ENCODE assay signal across 12 mouse cellular contexts in the genomic region with DNA sequence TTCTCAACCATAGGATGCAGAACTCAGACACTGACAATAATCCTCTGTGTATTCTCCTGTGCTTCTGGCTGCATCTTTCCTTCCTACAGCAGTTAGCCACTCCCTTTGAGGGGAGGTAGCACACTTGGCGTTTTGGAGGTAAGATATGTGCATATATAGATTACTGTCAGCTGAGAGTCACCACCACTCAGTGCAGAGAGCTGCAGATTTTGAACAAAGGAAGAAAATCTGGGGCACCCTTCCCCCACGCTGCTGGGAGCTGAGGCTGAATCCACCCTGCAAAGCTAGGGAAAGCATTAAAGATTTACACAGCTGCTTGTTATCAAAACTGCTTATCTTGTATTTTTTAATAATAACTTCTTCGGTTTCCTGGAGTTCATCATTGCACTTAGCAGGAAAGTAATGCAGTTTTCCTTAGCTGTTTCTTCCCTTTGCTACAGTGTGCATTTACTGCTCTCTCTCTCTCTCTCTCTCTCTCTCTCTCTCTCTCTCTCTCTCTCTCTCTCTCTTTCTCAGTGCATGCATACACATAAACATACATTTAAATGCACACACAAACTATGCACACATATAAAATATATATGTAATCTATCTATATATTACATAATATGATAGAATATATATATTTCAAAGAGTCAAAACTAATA.
DNase-seq lines count a peak whose midpoint lies in the region; ATAC-seq and TF ChIP-seq lines count a peak whose summit lies in the region.
"Had no signal": no experiment of that assay in that cellular context is flagged by ENCODE, and none has a peak within 500 bp of the region (broad histone marks: within the 10 kb centered on the region; RNA-seq: fewer than 3 reads in every experiment).

No protein-coding gene starts in this region.

- H3K4me1 ChIP-seq in midbrain, embryonic 13.5 days (replicated peaks) = peaks cover 13% of the 10 kb centered on the region
- H3K4me1 ChIP-seq: liver, embryonic 13.5 days had no signal

- peak; percentile 96 for ATAC-seq in midbrain, embryonic 13.5 days
- ATAC-seq: intestine, embryonic 16.5 days had no signal

- H3K36me3 ChIP-seq in midbrain, embryonic 13.5 days = no peaks in the 10 kb centered on the region
- H3K36me3 ChIP-seq: liver, embryonic 13.5 days had no signal

- DNase-seq in layer of hippocampus, postnatal 14 days (ENCODE audit: low spot score in 2 of 2) = peak; percentile 2 to 6
- DNase-seq in layer of hippocampus, adult 2 months (ENCODE audit: low spot score in 2 of 2) = no peak
- DNase-seq in frontal cortex, postnatal 25 days (ENCODE audit: low spot score in 2 of 2) = peak; percentile 10
- peak; percentile 61 for DNase-seq in right cerebral cortex, postnatal 4 days
- DNase-seq in adrenal gland, postnatal 10 days = no peak
- no peak for DNase-seq in thymus, postnatal 25 days
- DNase-seq in liver = no peak
- DNase-seq: cerebellum, postnatal 36 days; heart, adult 11 months; liver, embryonic 13.5 days had no signal

- no peak overlapping the region for H3K27ac ChIP-seq in layer of hippocampus, adult 2 months
- H3K27ac ChIP-seq in midbrain, embryonic 13.5 days = peak overlapping the region; percentile 80
- H3K27ac ChIP-seq: liver, embryonic 13.5 days had no signal

- H3K4me2 ChIP-seq in midbrain, embryonic 13.5 days (replicated peaks) = no peak overlapping the region
- H3K4me2 ChIP-seq: liver, embryonic 13.5 days had no signal

- no peak for TF ChIP-seq CTCF in layer of hippocampus, adult 2 months (conservative IDR thresholded peaks at IDR 0.05)

- no peak overlapping the region for H3K4me3 ChIP-seq in layer of hippocampus, adult 2 months
- H3K4me3 ChIP-seq in midbrain, embryonic 13.5 days (replicated peaks) = no peak overlapping the region
- H3K4me3 ChIP-seq: liver, embryonic 13.5 days had no signal

- H3K9ac ChIP-seq in midbrain, embryonic 13.5 days (replicated peaks) = no peak overlapping the region
- H3K9ac ChIP-seq: liver, embryonic 13.5 days had no signal

- no peaks in the 10 kb centered on the region for H3K27me3 ChIP-seq in midbrain, embryonic 13.5 days
- H3K27me3 ChIP-seq: liver, embryonic 13.5 days had no signal

- 37% methylated on average over 3 of the region's 3 CpGs for WGBS in midbrain, embryonic 13.5 days

- H3K9me3 ChIP-seq in midbrain, embryonic 13.5 days = no peaks in the 10 kb centered on the region
- H3K9me3 ChIP-seq: liver, embryonic 13.5 days had no signal

Comparison
In these comparisons a context has a peak if more than half of its experiments do, and no peak if none do; other contexts are left out.
1. DNase-seq: peak in layer of hippocampus, postnatal 14 days (2 of 2), frontal cortex, postnatal 25 days (2 of 2) and right cerebral cortex, postnatal 4 days (single experiment); none in layer of hippocampus, adult 2 months (0 of 2), adrenal gland, postnatal 10 days (single experiment), thymus, postnatal 25 days (single experiment) and liver (single experiment).